Mouse (Mus musculus): ENCODE measurements at regions not wholly inside any gene's neighbourhood (a gene's known extent, or its start where the extent isn't known, plus 50 kb on each side); places are given as distances from the start of the nearest gene placed in this dataset.

DNA sequence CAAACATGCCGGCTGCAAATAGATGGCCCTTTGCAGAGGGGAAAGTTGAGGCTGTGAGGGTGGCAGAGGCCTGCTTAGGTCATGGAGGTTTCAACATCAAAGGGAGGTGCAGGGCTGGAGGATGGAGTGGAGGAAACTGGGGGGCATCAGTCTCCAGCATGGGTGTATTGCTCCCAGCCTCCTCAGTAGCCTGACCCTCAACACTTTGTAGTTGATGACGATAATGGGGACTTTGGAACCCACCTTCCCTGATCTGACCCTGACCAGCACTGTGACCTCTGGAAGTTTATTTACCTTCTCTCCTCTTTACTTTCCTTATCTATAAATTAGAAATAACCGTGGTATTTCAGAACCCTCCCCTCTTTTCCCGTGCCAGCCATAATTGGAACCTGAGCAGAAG is 56.2 kb downstream of the Gm26897 start:
- DNase-seq (ENCODE audit: low spot score) (no peak), ATAC-seq (ENCODE audit: low read depth) (no peak)
- H3K9me3 ChIP-seq (ENCODE audit: control insufficient read depth, low read length), result no peaks in the 10 kb centered on the region
- H3K9ac ChIP-seq (ENCODE audit: low read depth, low read length), result no peak overlapping the region
- 48% methylated on average over 4 of the region's 4 CpGs for WGBS
- H3K4me1 ChIP-seq (ENCODE audit: control insufficient read depth, insufficient read depth, low read length), result peaks cover 10% of the 10 kb centered on the region
- no peaks in the 10 kb centered on the region for H3K36me3 ChIP-seq (ENCODE audit: control insufficient read depth, insufficient read depth, low read length)
- H3K27me3 ChIP-seq (replicated peaks; ENCODE audit: control insufficient read depth, insufficient read depth, low read length), result no peaks in the 10 kb centered on the region
- no peak overlapping the region for H3K4me2 ChIP-seq (ENCODE audit: low read depth, low read length)
- no peak overlapping the region for H3K4me3 ChIP-seq (ENCODE audit: low read depth, low read length)
- no peak overlapping the region for H3K27ac ChIP-seq (replicated peaks; ENCODE audit: low read depth, low read length)

- no peaks in the 10 kb centered on the region for H3K27me3 ChIP-seq (replicated peaks; ENCODE audit: control insufficient read depth, insufficient read depth, low read length)
- ATAC-seq (ENCODE audit: low read depth), result no peak
- WGBS, result 67% methylated on average over 9 of the region's 9 CpGs
These were observed 56.8 kb downstream of the Gm26897 start for GRCm38 (mm10) chr5:111790527-111790926.

DNA sequence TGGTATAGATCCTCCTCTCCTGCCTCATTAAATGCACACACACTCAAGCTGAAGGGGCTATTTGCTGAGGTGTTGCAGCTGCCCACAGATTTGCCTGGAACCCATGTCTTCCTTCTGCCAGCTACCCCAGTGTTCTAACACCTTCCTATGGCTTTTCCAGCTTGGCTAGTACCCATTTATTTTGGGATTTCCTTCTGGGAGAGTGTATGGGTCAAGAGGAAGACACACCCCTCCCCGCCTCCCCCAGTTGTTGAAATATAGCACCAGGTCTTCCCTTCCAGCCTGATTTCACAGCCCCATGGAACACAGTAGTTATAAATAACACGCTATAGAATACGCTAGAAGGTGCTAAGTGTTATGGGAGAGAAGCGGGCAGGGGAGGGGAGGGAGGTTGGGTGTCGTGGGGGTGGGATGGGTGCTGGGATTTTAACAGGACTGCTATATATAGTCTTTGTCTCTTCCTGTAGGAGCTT is 57.4 kb downstream of the Gm26897 start:
- ATAC-seq (ENCODE audit: low read depth) (no peak), DNase-seq (ENCODE audit: low spot score) (no peak)
- Histone ChIP-seq H3K27me3 (replicated peaks; ENCODE audit: control insufficient read depth, insufficient read depth, low read length) (no peaks in the 10 kb centered on the region), H3K27ac (replicated peaks; ENCODE audit: low read depth, low read length) (no peak overlapping the region), H3K36me3 (ENCODE audit: control insufficient read depth, insufficient read depth, low read length) (no peaks in the 10 kb centered on the region), H3K4me2 (ENCODE audit: low read depth, low read length) (no peak overlapping the region), H3K9ac (ENCODE audit: low read depth, low read length) (no peak overlapping the region), H3K9me3 (ENCODE audit: control insufficient read depth, low read length) (no peaks in the 10 kb centered on the region), H3K4me1 (ENCODE audit: control insufficient read depth, insufficient read depth, low read length) (peaks cover 10% of the 10 kb centered on the region), H3K4me3 (ENCODE audit: low read depth, low read length) (no peak overlapping the region)
- 83% methylated on average over 5 of the region's 5 CpGs for WGBS

More at GRCm38 (mm10) chr5:111790527-111790926, 56.8 kb downstream of the Gm26897 start:
- H3K4me2 ChIP-seq (ENCODE audit: low read depth, low read length), result no peak overlapping the region
- H3K9ac ChIP-seq (ENCODE audit: low read depth, low read length), result no peak overlapping the region
- no peak for DNase-seq (ENCODE audit: low spot score)
- H3K36me3 ChIP-seq (ENCODE audit: control insufficient read depth, insufficient read depth, low read length), result no peaks in the 10 kb centered on the region
- no peak overlapping the region for H3K4me3 ChIP-seq (ENCODE audit: low read depth, low read length)
- H3K4me1 ChIP-seq (ENCODE audit: control insufficient read depth, insufficient read depth, low read length), result peaks cover 10% of the 10 kb centered on the region
- H3K27ac ChIP-seq (replicated peaks; ENCODE audit: low read depth, low read length), result no peak overlapping the region
- H3K9me3 ChIP-seq (ENCODE audit: control insufficient read depth, low read length), result no peaks in the 10 kb centered on the region

DNA sequence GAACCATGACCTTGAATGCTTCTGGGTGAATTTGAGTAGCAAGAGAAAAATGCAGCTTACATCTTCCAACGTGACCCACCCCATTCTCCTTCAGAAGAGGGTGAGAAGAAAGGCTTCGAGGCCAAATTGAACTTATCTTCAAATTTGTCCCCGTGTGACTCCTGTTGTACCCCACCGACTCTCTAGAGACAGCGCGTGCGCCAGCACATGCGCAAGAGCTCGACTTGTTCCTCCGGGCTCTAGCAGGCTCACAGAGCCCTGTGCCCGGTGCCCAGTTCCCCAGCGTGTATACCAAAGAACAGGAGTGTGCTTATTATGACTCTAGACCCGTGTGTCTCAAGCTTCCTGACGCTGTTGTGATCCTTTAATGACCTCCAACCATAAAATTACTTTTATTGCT is 59.0 kb downstream of the Gm26897 start:
- no peak overlapping the region for H3K9ac ChIP-seq (ENCODE audit: low read depth, low read length)
- 82% methylated on average over 14 of the region's 14 CpGs for WGBS
- no peaks in the 10 kb centered on the region for H3K27me3 ChIP-seq (replicated peaks; ENCODE audit: control insufficient read depth, insufficient read depth, low read length)
- no peak for ATAC-seq (ENCODE audit: low read depth)
- no peak overlapping the region for H3K27ac ChIP-seq (replicated peaks; ENCODE audit: low read depth, low read length)
- peaks cover 10% of the 10 kb centered on the region for H3K4me1 ChIP-seq (ENCODE audit: control insufficient read depth, insufficient read depth, low read length)
- no peak for DNase-seq (ENCODE audit: low spot score)
- H3K4me2 ChIP-seq (ENCODE audit: low read depth, low read length), result no peak overlapping the region
- no peak overlapping the region for H3K4me3 ChIP-seq (ENCODE audit: low read depth, low read length)
- no peaks in the 10 kb centered on the region for H3K9me3 ChIP-seq (ENCODE audit: control insufficient read depth, low read length)
- H3K36me3 ChIP-seq (ENCODE audit: control insufficient read depth, insufficient read depth, low read length), result no peaks in the 10 kb centered on the region

GRCm38 (mm10) chr5:111793178-111793577 is 59.5 kb downstream of the Gm26897 start:
- Histone ChIP-seq H3K27me3 (replicated peaks; ENCODE audit: control insufficient read depth, insufficient read depth, low read length) (no peaks in the 10 kb centered on the region), H3K9me3 (ENCODE audit: control insufficient read depth, low read length) (no peaks in the 10 kb centered on the region), H3K4me1 (ENCODE audit: control insufficient read depth, insufficient read depth, low read length) (peaks cover 10% of the 10 kb centered on the region), H3K4me3 (ENCODE audit: low read depth, low read length) (no peak overlapping the region), H3K27ac (replicated peaks; ENCODE audit: low read depth, low read length) (no peak overlapping the region), H3K9ac (ENCODE audit: low read depth, low read length) (no peak overlapping the region), H3K36me3 (ENCODE audit: control insufficient read depth, insufficient read depth, low read length) (no peaks in the 10 kb centered on the region), H3K4me2 (ENCODE audit: low read depth, low read length) (no peak overlapping the region)
- DNase-seq (ENCODE audit: low spot score) (no peak), ATAC-seq (ENCODE audit: low read depth) (no peak)
- WGBS, result 86% methylated on average over 4 of the region's 4 CpGs

GRCm38 (mm10) chr5:111796889-111797288 is 63.2 kb downstream of the Gm26897 start:
- Histone ChIP-seq H3K4me1 (ENCODE audit: control insufficient read depth, insufficient read depth, low read length) (peaks cover 26% of the 10 kb centered on the region), H3K4me3 (ENCODE audit: low read depth, low read length) (no peak overlapping the region), H3K9me3 (ENCODE audit: control insufficient read depth, low read length) (no peaks in the 10 kb centered on the region), H3K9ac (ENCODE audit: low read depth, low read length) (no peak overlapping the region), H3K27ac (replicated peaks; ENCODE audit: low read depth, low read length) (no peak overlapping the region), H3K36me3 (ENCODE audit: control insufficient read depth, insufficient read depth, low read length) (no peaks in the 10 kb centered on the region), H3K4me2 (ENCODE audit: low read depth, low read length) (no peak overlapping the region), H3K27me3 (replicated peaks; ENCODE audit: control insufficient read depth, insufficient read depth, low read length) (no peaks in the 10 kb centered on the region)
- WGBS, result 68% methylated on average over 5 of the region's 5 CpGs
- DNase-seq (ENCODE audit: low spot score) (no peak), ATAC-seq (ENCODE audit: low read depth) (no peak)

- WGBS, result 13% methylated on average over 15 of the region's 15 CpGs
- Histone ChIP-seq H3K36me3 (ENCODE audit: control insufficient read depth, insufficient read depth, low read length) (no peaks in the 10 kb centered on the region), H3K9me3 (ENCODE audit: control insufficient read depth, low read length) (no peaks in the 10 kb centered on the region), H3K4me3 (ENCODE audit: low read depth, low read length) (no peak overlapping the region), H3K9ac (ENCODE audit: low read depth, low read length) (peak overlapping the region; percentile 44), H3K27me3 (replicated peaks; ENCODE audit: control insufficient read depth, insufficient read depth, low read length) (no peaks in the 10 kb centered on the region), H3K27ac (replicated peaks; ENCODE audit: low read depth, low read length) (peak overlapping the region; percentile 85), H3K4me1 (ENCODE audit: control insufficient read depth, insufficient read depth, low read length) (peaks cover 26% of the 10 kb centered on the region), H3K4me2 (ENCODE audit: low read depth, low read length) (peak overlapping the region; percentile 16; the same call in 1 of the 2 replicates)
- peak; percentile 90 for ATAC-seq (ENCODE audit: low read depth)
- peak; percentile 96 for DNase-seq (ENCODE audit: low spot score)
These were observed 66.1 kb downstream of the Gm26897 start for GRCm38 (mm10) chr5:111799700-111800311.

DNA sequence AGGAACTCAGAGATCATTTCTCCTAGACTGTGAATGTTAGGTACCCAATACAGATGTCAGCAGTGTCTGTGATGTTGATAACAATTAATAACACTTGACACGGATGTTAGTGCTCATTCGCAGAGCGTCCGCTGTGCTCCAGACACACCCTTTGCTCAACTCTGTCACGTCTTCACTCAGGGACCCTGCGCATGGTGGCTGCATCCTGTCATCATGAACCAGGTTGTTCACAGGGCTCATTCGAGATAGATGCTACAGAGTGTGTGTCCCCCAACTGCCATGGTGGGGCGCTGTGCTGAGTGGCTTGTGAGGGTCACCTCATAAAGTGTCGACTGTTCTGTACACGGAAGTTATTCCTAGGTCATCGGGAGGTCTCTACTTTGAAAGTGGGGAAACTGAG is 66.8 kb downstream of the Gm26897 start:
- peak overlapping the region; percentile 85 for H3K27ac ChIP-seq (replicated peaks; ENCODE audit: low read depth, low read length)
- H3K36me3 ChIP-seq (ENCODE audit: control insufficient read depth, insufficient read depth, low read length), result no peaks in the 10 kb centered on the region
- DNase-seq (ENCODE audit: low spot score) (no peak), ATAC-seq (ENCODE audit: low read depth) (no peak)
- H3K4me2 ChIP-seq (ENCODE audit: low read depth, low read length), result no peak overlapping the region
- WGBS, result 79% methylated on average over 11 of the region's 11 CpGs
- H3K9ac ChIP-seq (ENCODE audit: low read depth, low read length), result no peak overlapping the region
- H3K4me3 ChIP-seq (ENCODE audit: low read depth, low read length), result no peak overlapping the region
- no peaks in the 10 kb centered on the region for H3K27me3 ChIP-seq (replicated peaks; ENCODE audit: control insufficient read depth, insufficient read depth, low read length)
- no peaks in the 10 kb centered on the region for H3K9me3 ChIP-seq (ENCODE audit: control insufficient read depth, low read length)
- peaks cover 31% of the 10 kb centered on the region for H3K4me1 ChIP-seq (ENCODE audit: control insufficient read depth, insufficient read depth, low read length)

- no peak for ATAC-seq (ENCODE audit: low read depth)
- H3K4me1 ChIP-seq (ENCODE audit: control insufficient read depth, insufficient read depth, low read length), result peaks cover 36% of the 10 kb centered on the region
- H3K27ac ChIP-seq (replicated peaks; ENCODE audit: low read depth, low read length), result peak overlapping the region; percentile 85; the same call in 1 of the 2 replicates
These were observed 67.3 kb downstream of the Gm26897 start for GRCm38 (mm10) chr5:111801051-111801450.

More at GRCm38 (mm10) chr5:111801051-111801450, 67.3 kb downstream of the Gm26897 start:
- Histone ChIP-seq H3K4me3 (ENCODE audit: low read depth, low read length) (no peak overlapping the region), H3K9me3 (ENCODE audit: control insufficient read depth, low read length) (no peaks in the 10 kb centered on the region), H3K4me2 (ENCODE audit: low read depth, low read length) (no peak overlapping the region), H3K27me3 (replicated peaks; ENCODE audit: control insufficient read depth, insufficient read depth, low read length) (no peaks in the 10 kb centered on the region), H3K9ac (ENCODE audit: low read depth, low read length) (no peak overlapping the region), H3K36me3 (ENCODE audit: control insufficient read depth, insufficient read depth, low read length) (no peaks in the 10 kb centered on the region)
- WGBS, result 51% methylated on average over 2 of the region's 2 CpGs
- DNase-seq (ENCODE audit: low spot score), result no peak
